ENCODE assay signal across 8 mouse cellular contexts in genomic region chr8:47242207-47243004, GRCm38 (mm10).
A peak's percentile ranks its signal among the peaks of the same experiment; 100 is the strongest.
DNase-seq lines count a peak whose midpoint lies in the region; ATAC-seq and TF ChIP-seq lines count a peak whose summit lies in the region.

No protein-coding gene starts in this region.

- peak overlapping the region; percentile 64 for H3K4me2 ChIP-seq in embryonic facial prominence, embryonic 14.5 days (ENCODE audit: low read depth, low read length)

- H3K9ac ChIP-seq in embryonic facial prominence, embryonic 14.5 days (ENCODE audit: low read depth, low read length), result peak overlapping the region; percentile 57
- H3K9ac ChIP-seq in heart, adult 2 months (ENCODE audit: low read depth, low read length), result no peak overlapping the region

- H3K27ac ChIP-seq in embryonic facial prominence, embryonic 14.5 days (replicated peaks; ENCODE audit: low read depth, low read length), result peak overlapping the region; percentile 31
- no peak overlapping the region; the same call in 1 of the 2 replicates for H3K27ac ChIP-seq in heart, adult 2 months

- peak overlapping the region; percentile 29 for H3K4me3 ChIP-seq in embryonic facial prominence, embryonic 14.5 days (ENCODE audit: low read depth, low read length)
- H3K4me3 ChIP-seq in heart, adult 2 months, result peak overlapping the region; percentile 31
- peak overlapping the region; percentile 70 for H3K4me3 ChIP-seq in megakaryocyte, embryonic 14.5 days (replicated peaks)

- no peak; the same call in 1 of the 2 replicates for TF ChIP-seq POLR2A in heart, adult 2 months (IDR thresholded peaks at IDR 0.05; ENCODE audit: insufficient read depth, low read depth, low read length)

- H3K4me1 ChIP-seq in embryonic facial prominence, embryonic 14.5 days (ENCODE audit: control insufficient read depth, insufficient read depth, low read length), result peaks cover 29% of the 10 kb centered on the region
- H3K4me1 ChIP-seq in heart, adult 2 months (ENCODE audit: control insufficient read depth, insufficient read depth, low read length), result peaks cover 7% of the 10 kb centered on the region
- no peaks in the 10 kb centered on the region for H3K4me1 ChIP-seq in megakaryocyte, embryonic 14.5 days

- H3K79me2 ChIP-seq in heart, adult 2 months (replicated peaks; ENCODE audit: control insufficient read depth, insufficient read depth, low read length), result peaks cover 9% of the 10 kb centered on the region

- no peak for TF ChIP-seq EP300 in heart, adult 2 months (IDR thresholded peaks at IDR 0.05; ENCODE audit: insufficient read depth, low read depth, low read length)

- 11% methylated on average over 17 of the region's 17 CpGs for WGBS in embryonic facial prominence, embryonic 14.5 days
- WGBS in heart, adult 2 months, result 41% methylated on average over 17 of the region's 17 CpGs

- no peaks in the 10 kb centered on the region for H3K27me3 ChIP-seq in embryonic facial prominence, embryonic 14.5 days (replicated peaks; ENCODE audit: control insufficient read depth, insufficient read depth, low read length)
- H3K27me3 ChIP-seq in heart, adult 2 months (ENCODE audit: control insufficient read depth, insufficient read depth, low read length), result no peaks in the 10 kb centered on the region
- no peaks in the 10 kb centered on the region for H3K27me3 ChIP-seq in megakaryocyte, embryonic 14.5 days (replicated peaks)

- intact Hi-C loops in heart, adult 2 months (cut with DNase I), result no loop called here
- intact Hi-C loops in left cerebral cortex, postnatal 14 days (cut with DNase I), result loop anchor here (5.0 kb wide), 1 partner anchor 45 kb away; no protein-coding TSS in a partner anchor

- H3K9me3 ChIP-seq in embryonic facial prominence, embryonic 14.5 days (ENCODE audit: control insufficient read depth, low read length), result no peaks in the 10 kb centered on the region
- peaks cover 4% of the 10 kb centered on the region; the same call in 1 of the 2 replicates for H3K9me3 ChIP-seq in megakaryocyte, embryonic 14.5 days

- TF ChIP-seq CTCF in heart, adult 2 months (IDR thresholded peaks at IDR 0.05), result no peak

- H3K36me3 ChIP-seq in embryonic facial prominence, embryonic 14.5 days (ENCODE audit: control insufficient read depth, insufficient read depth, low read length), result no peaks in the 10 kb centered on the region
- no peaks in the 10 kb centered on the region for H3K36me3 ChIP-seq in heart, adult 2 months (ENCODE audit: control insufficient read depth, insufficient read depth, low read length)
- no peaks in the 10 kb centered on the region for H3K36me3 ChIP-seq in megakaryocyte, embryonic 14.5 days (replicated peaks; ENCODE audit: low read length)

- DNase-seq in brain, adult 2 months (ENCODE audit: low read depth, low spot score), result peak; percentile 98
- DNase-seq in embryonic facial prominence, embryonic 14.5 days (ENCODE audit: low spot score), result peak; percentile 98
- peak; percentile 58 to 78 for DNase-seq in heart, adult 2 months
- peak; percentile 53 for DNase-seq in kidney, adult 11 months
- DNase-seq in left cerebral cortex, postnatal 14 days (ENCODE audit: low spot score in 2 of 2), result peak; percentile 75 to 92
- peak; percentile 68 for DNase-seq in right cerebral cortex, postnatal 25 days
- DNase-seq in natural killer cell, adult 2 months (ENCODE audit: low spot score in 2 of 2), result no peak

- ATAC-seq in embryonic facial prominence, embryonic 14.5 days (ENCODE audit: low read depth), result peak; percentile 98

Comparison
In these comparisons a context has a peak if more than half of its experiments do, and no peak if none do; other contexts are left out.
1. DNase-seq: peak in brain, adult 2 months (single experiment), embryonic facial prominence, embryonic 14.5 days (single experiment), heart, adult 2 months (2 of 2), kidney, adult 11 months (single experiment), left cerebral cortex, postnatal 14 days (2 of 2) and right cerebral cortex, postnatal 25 days (single experiment); none in natural killer cell, adult 2 months (0 of 2).
2. Peak in every context shown above with its lines, with median percentiles within 50 percentile points of each other: H3K4me3 ChIP-seq.